Mouse (Mus musculus): ENCODE results near the gene Slc24a3.

- no peak for TF ChIP-seq POLR2A (IDR thresholded peaks at IDR 0.05; ENCODE audit: borderline replicate concordance, extremely low read depth, insufficient read depth, insufficient read length, poor library complexity, severe bottlenecking)
- TF ChIP-seq CTCF (IDR thresholded peaks at IDR 0.05; ENCODE audit: borderline replicate concordance, extremely low read depth, insufficient read depth, insufficient read length) = no peak
Observed at GRCm38 (mm10) chr2:145404818-145405531, 237.4 kb downstream of the Slc24a3 start.

Measured in brain, embryonic 14.5 days (tissue).